Mouse (Mus musculus): ENCODE measurements around the gene Hs6st2. TPM values are rescaled to one million over a fixed set of nuclear protein-coding genes. Genes with fewer than 3 reads are reported as not detected.

The Hs6st2 gene
- total and polyA plus RNA-seq, 3 experiments = not detected

GRCm38 (mm10) chrX:51684336-51685056 is 2.8 kb upstream of the Hs6st2 start:
- H3K79me2 ChIP-seq (replicated peaks; ENCODE audit: control insufficient read depth, extremely low read depth, insufficient read depth, poor library complexity, severe bottlenecking) = no peaks in the 10 kb centered on the region
- dilution Hi-C loops (cut with MboI; ENCODE audit: extremely low pct_ligation_motif_present, extremely low pct_unique_long_range_greater_than_20kb, low sequenced_read_pairs) (no loop called here), in situ Hi-C loops (cut with MboI; ENCODE audit: low pct_ligation_motif_present, low pct_unique_long_range_greater_than_20kb, low sequenced_read_pairs) (no loop called here)
- H3K27ac ChIP-seq (ENCODE audit: insufficient read depth, low read depth) = no peak overlapping the region
- H3K4me2 ChIP-seq (ENCODE audit: insufficient read depth, low read depth, poor library complexity, severe bottlenecking) = no peak overlapping the region
- H3K9me3 ChIP-seq (replicated peaks; ENCODE audit: low read length) = no peaks in the 10 kb centered on the region
- H3K4me3 ChIP-seq (replicated peaks in 1 of 3; ENCODE audit: low read depth in 2 of 3, low read length in 2 of 3, poor library complexity in 1 of 3) = no peak overlapping the region
- H3K9ac ChIP-seq (ENCODE audit: insufficient read depth, low read depth) = no peak overlapping the region
- H3K36me3 ChIP-seq (replicated peaks in 1 of 2; ENCODE audit: control insufficient read depth in 1 of 2, insufficient read depth in 1 of 2, low read length in 1 of 2) = no peaks in the 10 kb centered on the region
- TF ChIP-seq ZNF384 (IDR thresholded peaks at IDR 0.05; ENCODE audit: low read depth, low read length) = no peak
- no peak for TF ChIP-seq MAFK (IDR thresholded peaks at IDR 0.05; ENCODE audit: insufficient replicate concordance, low read length)
- TF ChIP-seq NRF1 (IDR thresholded peaks at IDR 0.05; ENCODE audit: low read depth, low read length) = no peak
- no peak for TF ChIP-seq JUND (conservative IDR thresholded peaks at IDR 0.05; ENCODE audit: low read depth, low read length)
- TF ChIP-seq JUN (IDR thresholded peaks at IDR 0.05; ENCODE audit: insufficient read depth, low read depth, low read length) = no peak
- TF ChIP-seq SIN3A (IDR thresholded peaks at IDR 0.05; ENCODE audit: low read length) = no peak
- no peak for TF ChIP-seq UBTF (IDR thresholded peaks at IDR 0.05; ENCODE audit: low read depth, low read length)
- TF ChIP-seq EP300 (IDR thresholded peaks at IDR 0.05; ENCODE audit: low read length) = no peak
- no peak for TF ChIP-seq ZC3H11A (IDR thresholded peaks at IDR 0.05; ENCODE audit: low read depth, low read length)
- no peak for TF ChIP-seq MAX (IDR thresholded peaks at IDR 0.05; ENCODE audit: low read length)
- no peak for TF ChIP-seq E2F4 (IDR thresholded peaks at IDR 0.05; ENCODE audit: insufficient replicate concordance, low read depth, low read length)
- DNase-seq (ENCODE audit: extremely low read depth) = no peak
- H3K27me3 ChIP-seq (replicated peaks) = no peaks in the 10 kb centered on the region
- no peaks in the 10 kb centered on the region for H3K4me1 ChIP-seq (ENCODE audit: control insufficient read depth in 1 of 2, insufficient read depth in 2 of 2)

- dilution Hi-C loops (cut with MboI; ENCODE audit: extremely low pct_ligation_motif_present, extremely low pct_unique_long_range_greater_than_20kb, low sequenced_read_pairs) (no loop called here), in situ Hi-C loops (cut with MboI; ENCODE audit: low pct_ligation_motif_present, low pct_unique_long_range_greater_than_20kb, low sequenced_read_pairs) (no loop called here)
- Histone ChIP-seq H3K9me3 (replicated peaks; ENCODE audit: low read length) (no peaks in the 10 kb centered on the region), H3K9ac (ENCODE audit: insufficient read depth, low read depth) (no peak overlapping the region), H3K4me1 (ENCODE audit: control insufficient read depth in 1 of 2, insufficient read depth in 2 of 2) (no peaks in the 10 kb centered on the region), H3K27me3 (replicated peaks) (no peaks in the 10 kb centered on the region), H3K4me2 (ENCODE audit: insufficient read depth, low read depth, poor library complexity, severe bottlenecking) (no peak overlapping the region), H3K27ac (ENCODE audit: insufficient read depth, low read depth) (no peak overlapping the region), H3K4me3 (replicated peaks in 1 of 3; ENCODE audit: low read depth in 2 of 3, low read length in 2 of 3, poor library complexity in 1 of 3) (no peak overlapping the region), H3K79me2 (replicated peaks; ENCODE audit: control insufficient read depth, extremely low read depth, insufficient read depth, poor library complexity, severe bottlenecking) (no peaks in the 10 kb centered on the region), H3K36me3 (replicated peaks in 1 of 2; ENCODE audit: control insufficient read depth in 1 of 2, insufficient read depth in 1 of 2, low read length in 1 of 2) (no peaks in the 10 kb centered on the region)
- no peak for TF ChIP-seq ETS1 (conservative IDR thresholded peaks at IDR 0.05; ENCODE audit: low read depth, low read length)
- TF ChIP-seq CHD2 (IDR thresholded peaks at IDR 0.05; ENCODE audit: low read length) = no peak
- TF ChIP-seq JUN (IDR thresholded peaks at IDR 0.05; ENCODE audit: insufficient read depth, low read depth, low read length) = no peak
- TF ChIP-seq CTCF (conservative IDR thresholded peaks at IDR 0.05 in 1 of 2, IDR thresholded peaks at IDR 0.05 in 1 of 2; ENCODE audit: low read depth in 2 of 2, low read length in 2 of 2) = no peak
- no peak for TF ChIP-seq CHD1 (IDR thresholded peaks at IDR 0.05; ENCODE audit: low read depth, low read length)
- TF ChIP-seq ELF1 (IDR thresholded peaks at IDR 0.05; ENCODE audit: low read depth, low read length) = no peak
- TF ChIP-seq MXI1 (IDR thresholded peaks at IDR 0.05; ENCODE audit: low read depth, low read length) = no peak
- no peak for TF ChIP-seq MAFK (IDR thresholded peaks at IDR 0.05; ENCODE audit: insufficient replicate concordance, low read length)
- TF ChIP-seq KAT2A (IDR thresholded peaks at IDR 0.05; ENCODE audit: insufficient replicate concordance, low read length) = no peak
- no peak for TF ChIP-seq RAD21 (IDR thresholded peaks at IDR 0.05; ENCODE audit: low read depth, low read length)
- no peak for TF ChIP-seq USF2 (conservative IDR thresholded peaks at IDR 0.05; ENCODE audit: low read depth, low read length)
- no peak for TF ChIP-seq ZMIZ1 (IDR thresholded peaks at IDR 0.05; ENCODE audit: low read depth, low read length)
- TF ChIP-seq E2F4 (IDR thresholded peaks at IDR 0.05; ENCODE audit: insufficient replicate concordance, low read depth, low read length) = no peak
- no peak for TF ChIP-seq IRF4 (IDR thresholded peaks at IDR 0.05; ENCODE audit: low read depth, low read length)
- TF ChIP-seq MEF2A (IDR thresholded peaks at IDR 0.05; ENCODE audit: borderline replicate concordance, low read depth, low read length) = no peak
- no peak for TF ChIP-seq MYC (IDR thresholded peaks at IDR 0.05; ENCODE audit: low read depth, low read length)
- no peak for DNase-seq (ENCODE audit: extremely low read depth)
These were observed 437 bp downstream of the Hs6st2 start for GRCm38 (mm10) chrX:51681170-51681667.
